Mouse (Mus musculus) heart, postnatal 4 days (tissue): ENCODE data around the gene Smyd3. TPM values are rescaled to one million over a fixed set of nuclear protein-coding genes. Genes with fewer than 3 reads are reported as not detected.

Source experiments
- DNase-seq: peaks from one replicate; pipeline ENCODE4 v3.0.0; 2021
- total RNA-seq, 2 experiments: library from RNA; stranded (reverse); gene quantifications; 2 replicates each; pipeline ENCODE4 v1.2.3; 2021

Smyd3 gene
- total RNA-seq, 2 experiments from 2014 or later, result 8.0 to 8.4 TPM

- peak; percentile 92 for DNase-seq
Observed at GRCm38 (mm10) chr1:179012273-179012672, 505.6 kb downstream of the Smyd3 start.

GRCm38 (mm10) chr1:179010756-179011155 lies 507.1 kb downstream of the Smyd3 start:
- no peak for DNase-seq

- DNase-seq, result no peak
Observed at GRCm38 (mm10) chr1:179009911-179010310, 507.9 kb downstream of the Smyd3 start.

GRCm38 (mm10) chr1:179004133-179004866 lies 513.5 kb downstream of the Smyd3 start:
- DNase-seq, result no peak

GRCm38 (mm10) chr1:179003406-179004132 lies 514.3 kb downstream of the Smyd3 start:
- DNase-seq, result no peak

- no peak for DNase-seq
Observed at GRCm38 (mm10) chr1:178999876-179000528, 517.8 kb downstream of the Smyd3 start.

- no peak for DNase-seq
Observed at GRCm38 (mm10) chr1:178997870-178998269, 520.0 kb downstream of the Smyd3 start.

- no peak for DNase-seq
Observed at GRCm38 (mm10) chr1:178994263-178994662, 523.6 kb downstream of the Smyd3 start.

GRCm38 (mm10) chr1:178992503-178992902 lies 525.3 kb downstream of the Smyd3 start:
- DNase-seq, result peak; percentile 33

- DNase-seq, result no peak
Observed at GRCm38 (mm10) chr1:178991470-178991869, 526.4 kb downstream of the Smyd3 start.

GRCm38 (mm10) chr1:178991045-178991444 lies 526.8 kb downstream of the Smyd3 start:
- no peak for DNase-seq

GRCm38 (mm10) chr1:178989485-178989884 lies 528.4 kb downstream of the Smyd3 start:
- DNase-seq, result no peak

GRCm38 (mm10) chr1:178988176-178988575 lies 529.7 kb downstream of the Smyd3 start:
- DNase-seq, result no peak

- no peak for DNase-seq
Observed at GRCm38 (mm10) chr1:178981641-178982040, 536.2 kb downstream of the Smyd3 start.

- no peak for DNase-seq
Observed at GRCm38 (mm10) chr1:178980185-178980584, 537.7 kb downstream of the Smyd3 start.

- no peak for DNase-seq
Observed at GRCm38 (mm10) chr1:178978617-178979245, 539.1 kb downstream of the Smyd3 start.

GRCm38 (mm10) chr1:178972055-178972454 lies 545.8 kb downstream of the Smyd3 start:
- DNase-seq, result no peak

- DNase-seq, result no peak
Observed at GRCm38 (mm10) chr1:178961661-178962060, 556.2 kb downstream of the Smyd3 start.

GRCm38 (mm10) chr1:178960015-178960559 lies 557.8 kb downstream of the Smyd3 start:
- peak; percentile 83 for DNase-seq

GRCm38 (mm10) chr1:178958641-178959040 lies 559.2 kb downstream of the Smyd3 start:
- no peak for DNase-seq

- no peak for DNase-seq
Observed at GRCm38 (mm10) chr1:178952910-178953309, 564.9 kb downstream of the Smyd3 start.

- no peak for DNase-seq
Observed at GRCm38 (mm10) chr1:178942251-178942963, 575.4 kb downstream of the Smyd3 start.
